Mouse (Mus musculus) c-Kit-positive CD71-positive TER-119-negative erythroid progenitor cells, embryonic 14.5 days (primary cell): Measurements from ENCODE around the gene Gria1.

ENCODE experiments used
- DNase-seq: peaks from one replicate; pipeline ENCODE4 v3.0.0-alpha.2; 2013; ENCODE audit warnings: low read depth

The Gria1 gene

GRCm38 (mm10) chr11:57062441-57062840 lies 51.3 kb downstream of the Gria1 start:
- no peak for DNase-seq

- no peak for DNase-seq
Observed at GRCm38 (mm10) chr11:57070196-57070901, 59.2 kb downstream of the Gria1 start.

GRCm38 (mm10) chr11:57072171-57072570 lies 61.0 kb downstream of the Gria1 start:
- DNase-seq = no peak

- no peak for DNase-seq
Observed at GRCm38 (mm10) chr11:57079423-57079822, 68.2 kb downstream of the Gria1 start.

GRCm38 (mm10) chr11:57089527-57089926 lies 78.3 kb downstream of the Gria1 start:
- no peak for DNase-seq

- no peak for DNase-seq
Observed at GRCm38 (mm10) chr11:57090705-57091104, 79.5 kb downstream of the Gria1 start.

GRCm38 (mm10) chr11:57091276-57091914 lies 80.2 kb downstream of the Gria1 start:
- no peak for DNase-seq

GRCm38 (mm10) chr11:57100491-57100890 lies 89.3 kb downstream of the Gria1 start:
- DNase-seq = no peak

GRCm38 (mm10) chr11:57103751-57104254 lies 92.6 kb downstream of the Gria1 start:
- no peak for DNase-seq

- no peak for DNase-seq
Observed at GRCm38 (mm10) chr11:57105683-57106082, 94.5 kb downstream of the Gria1 start.

- no peak for DNase-seq
Observed at GRCm38 (mm10) chr11:57112386-57112785, 101.2 kb downstream of the Gria1 start.

GRCm38 (mm10) chr11:57114410-57114809 lies 103.2 kb downstream of the Gria1 start:
- DNase-seq = no peak

- DNase-seq = no peak
Observed at GRCm38 (mm10) chr11:57127066-57127465, 115.9 kb downstream of the Gria1 start.

- DNase-seq = no peak
Observed at GRCm38 (mm10) chr11:57140162-57140780, 129.1 kb downstream of the Gria1 start.

GRCm38 (mm10) chr11:57143681-57144080 lies 132.5 kb downstream of the Gria1 start:
- no peak for DNase-seq

GRCm38 (mm10) chr11:57145192-57145591 lies 134.0 kb downstream of the Gria1 start:
- DNase-seq = no peak

GRCm38 (mm10) chr11:57145704-57146103 lies 134.5 kb downstream of the Gria1 start:
- DNase-seq = no peak

- no peak for DNase-seq
Observed at GRCm38 (mm10) chr11:57151674-57152073, 140.5 kb downstream of the Gria1 start.

- DNase-seq = no peak
Observed at GRCm38 (mm10) chr11:57154998-57155397, 143.8 kb downstream of the Gria1 start.

GRCm38 (mm10) chr11:57159412-57159811 lies 148.2 kb downstream of the Gria1 start:
- no peak for DNase-seq

- DNase-seq = no peak
Observed at GRCm38 (mm10) chr11:57160076-57160475, 148.9 kb downstream of the Gria1 start.

GRCm38 (mm10) chr11:57162931-57163330 lies 151.7 kb downstream of the Gria1 start:
- DNase-seq = no peak

GRCm38 (mm10) chr11:57170058-57170457 lies 158.9 kb downstream of the Gria1 start:
- no peak for DNase-seq
